Mouse (Mus musculus): ENCODE data around the gene Tvp23a. TPM values are rescaled to one million over a fixed set of nuclear protein-coding genes. Genes with fewer than 3 reads are reported as not detected.

The Tvp23a gene
- total RNA-seq, 2 experiments from 2014 or later: 0.11 TPM; not detected in 1

GRCm38 (mm10) chr16:10474956-10475355 is 27.8 kb upstream of the Tvp23a start:
- no peak overlapping the region for H3K4me3 ChIP-seq

GRCm38 (mm10) chr16:10471950-10472349 is 24.8 kb upstream of the Tvp23a start:
- intact Hi-C loops (cut with DNase I): no loop called here
- Histone ChIP-seq H3K4me3 (no peak overlapping the region), H3K27ac (no peak overlapping the region)
- no peak for TF ChIP-seq CTCF (IDR thresholded peaks at IDR 0.05)
- DNase-seq: no peak

More at GRCm38 (mm10) chr16:10474956-10475355, 27.8 kb upstream of the Tvp23a start:
- intact Hi-C loops (cut with DNase I): no loop called here
- TF ChIP-seq CTCF (IDR thresholded peaks at IDR 0.05): no peak
- no peak for DNase-seq
- H3K27ac ChIP-seq: no peak overlapping the region

- intact Hi-C loops (cut with DNase I): no loop called here
- TF ChIP-seq CTCF (IDR thresholded peaks at IDR 0.05): no peak
- Histone ChIP-seq H3K27ac (no peak overlapping the region), H3K4me3 (no peak overlapping the region)
- DNase-seq: no peak
These were observed 21.0 kb upstream of the Tvp23a start for GRCm38 (mm10) chr16:10468201-10468600.

GRCm38 (mm10) chr16:10467391-10468107 is 20.4 kb upstream of the Tvp23a start:
- intact Hi-C loops (cut with DNase I): no loop called here

GRCm38 (mm10) chr16:10465011-10465681 is 18.0 kb upstream of the Tvp23a start:
- no peak overlapping the region for H3K4me3 ChIP-seq
- no peak for TF ChIP-seq CTCF (IDR thresholded peaks at IDR 0.05)
- intact Hi-C loops (cut with DNase I): no loop called here
- DNase-seq: no peak
- H3K27ac ChIP-seq: no peak overlapping the region

More at GRCm38 (mm10) chr16:10467391-10468107, 20.4 kb upstream of the Tvp23a start:
- Histone ChIP-seq H3K27ac (no peak overlapping the region), H3K4me3 (no peak overlapping the region)
- no peak for DNase-seq
- no peak for TF ChIP-seq CTCF (IDR thresholded peaks at IDR 0.05)

- intact Hi-C loops (cut with DNase I): no loop called here
- no peak for DNase-seq
- Histone ChIP-seq H3K27ac (no peak overlapping the region), H3K4me3 (no peak overlapping the region)
- TF ChIP-seq CTCF (IDR thresholded peaks at IDR 0.05): no peak
These were observed 14.0 kb upstream of the Tvp23a start for GRCm38 (mm10) chr16:10461178-10461577.

GRCm38 (mm10) chr16:10460188-10460587 is 13.0 kb upstream of the Tvp23a start:
- intact Hi-C loops (cut with DNase I): no loop called here
- no peak for TF ChIP-seq CTCF (IDR thresholded peaks at IDR 0.05)
- no peak for DNase-seq
- Histone ChIP-seq H3K27ac (no peak overlapping the region), H3K4me3 (no peak overlapping the region)

- DNase-seq: no peak
- H3K4me3 ChIP-seq: no peak overlapping the region
- intact Hi-C loops (cut with DNase I): no loop called here
- no peak overlapping the region for H3K27ac ChIP-seq
- no peak for TF ChIP-seq CTCF (IDR thresholded peaks at IDR 0.05)
These were observed 7.4 kb upstream of the Tvp23a start for GRCm38 (mm10) chr16:10454583-10454974.

GRCm38 (mm10) chr16:10453872-10454582 is 6.9 kb upstream of the Tvp23a start:
- no peak for DNase-seq
- Histone ChIP-seq H3K4me3 (no peak overlapping the region), H3K27ac (no peak overlapping the region)
- intact Hi-C loops (cut with DNase I): no loop called here
- no peak for TF ChIP-seq CTCF (IDR thresholded peaks at IDR 0.05)

- peak; percentile 72 for DNase-seq
- Histone ChIP-seq H3K4me3 (no peak overlapping the region), H3K27ac (no peak overlapping the region)
- no peak for TF ChIP-seq CTCF (IDR thresholded peaks at IDR 0.05)
- intact Hi-C loops (cut with DNase I): no loop called here
These were observed 5.3 kb upstream of the Tvp23a start for GRCm38 (mm10) chr16:10452445-10452896.

- DNase-seq: no peak
- intact Hi-C loops (cut with DNase I): no loop called here
- Histone ChIP-seq H3K4me3 (no peak overlapping the region), H3K27ac (no peak overlapping the region)
- TF ChIP-seq CTCF (IDR thresholded peaks at IDR 0.05): no peak
These were observed 4.7 kb upstream of the Tvp23a start for GRCm38 (mm10) chr16:10451906-10452305.

GRCm38 (mm10) chr16:10448931-10449330 is 1.8 kb upstream of the Tvp23a start:
- no peak for DNase-seq
- H3K27ac ChIP-seq: no peak overlapping the region
- no peak overlapping the region for H3K4me3 ChIP-seq
- intact Hi-C loops (cut with DNase I): no loop called here
- no peak for TF ChIP-seq CTCF (IDR thresholded peaks at IDR 0.05)

GRCm38 (mm10) chr16:10447781-10448180 is 619 bp upstream of the Tvp23a start:
- DNase-seq: no peak
- peak overlapping the region; percentile 57 for H3K4me3 ChIP-seq
- intact Hi-C loops (cut with DNase I): no loop called here
- H3K27ac ChIP-seq: no peak overlapping the region; the same call in 1 of the 2 replicates
- no peak for TF ChIP-seq CTCF (IDR thresholded peaks at IDR 0.05)
